Mouse (Mus musculus) v-Abl transformed pro-B cells (cell line): ENCODE measurements around the gene Rdh16f1.

Experiments
- in situ Hi-C, 2 experiments: fragments of 400-800 bp; cut with MboI; formaldehyde crosslinking; loops; one replicate each; pipeline ENCODE4 v1.15.1; 2025; ENCODE audit not compliant: unreplicated experiment in 2 of 2

Rdh16f1 gene

GRCm38 (mm10) chr10:127759181-127760110, at the start of gene Rdh16f1, which contains the start of gene Rdh1:
Rdh16f1 (plus strand) TSS chr10:127759787.
Rdh1 (plus strand) TSS chr10:127759721.
- in situ Hi-C loops = no loop called here

- in situ Hi-C loops = no loop called here
Observed at GRCm38 (mm10) chr10:127710331-127710730, 49.3 kb upstream of the Rdh16f1 start.

GRCm38 (mm10) chr10:127712736-127713135, 46.9 kb upstream of the Rdh16f1 start:
- in situ Hi-C loops = no loop called here

DNA sequence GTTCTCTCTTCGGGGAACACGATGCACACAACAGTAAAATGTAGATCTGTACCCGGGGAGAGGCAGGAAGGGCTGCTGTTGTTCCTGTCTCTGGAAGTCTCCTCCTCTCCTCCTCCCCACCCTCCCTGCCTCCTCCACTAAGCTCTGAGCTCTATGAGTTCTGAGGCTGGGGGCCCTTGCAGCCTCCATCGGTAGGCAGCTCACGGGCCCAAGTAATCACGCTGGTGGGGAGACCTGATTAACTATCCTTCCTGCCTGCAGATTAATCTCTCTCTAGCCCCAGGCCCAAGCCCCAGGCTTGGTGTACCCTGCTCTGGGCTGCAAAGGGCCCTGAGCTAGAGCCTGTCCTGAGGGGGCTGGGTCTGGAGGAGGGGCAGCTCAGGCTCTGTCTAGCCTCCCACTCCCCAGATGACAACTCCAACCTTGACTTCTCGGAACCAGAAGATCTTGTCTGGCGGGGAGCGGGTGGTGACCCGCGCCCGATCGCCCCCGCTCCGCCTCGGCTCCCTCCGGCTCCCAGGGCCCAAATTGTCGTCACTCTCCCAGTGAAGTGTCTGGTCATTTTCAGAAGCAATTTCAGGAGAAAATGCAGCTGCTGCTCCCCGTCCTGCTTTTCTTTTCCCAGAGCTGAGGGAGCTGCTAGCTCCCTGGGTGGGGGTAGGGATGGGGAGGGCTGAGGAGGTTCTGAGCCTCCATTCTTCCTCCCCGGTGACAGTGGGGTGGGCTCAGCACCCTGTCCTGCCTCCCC, 37.7 kb upstream of the Rdh16f1 start:
- in situ Hi-C loops = no loop called here

- in situ Hi-C loops = no loop called here
Observed at GRCm38 (mm10) chr10:127724178-127724577, 35.4 kb upstream of the Rdh16f1 start, which contains the start of gene Tac2. Tac2 (plus strand) TSS chr10:127724478.

DNA sequence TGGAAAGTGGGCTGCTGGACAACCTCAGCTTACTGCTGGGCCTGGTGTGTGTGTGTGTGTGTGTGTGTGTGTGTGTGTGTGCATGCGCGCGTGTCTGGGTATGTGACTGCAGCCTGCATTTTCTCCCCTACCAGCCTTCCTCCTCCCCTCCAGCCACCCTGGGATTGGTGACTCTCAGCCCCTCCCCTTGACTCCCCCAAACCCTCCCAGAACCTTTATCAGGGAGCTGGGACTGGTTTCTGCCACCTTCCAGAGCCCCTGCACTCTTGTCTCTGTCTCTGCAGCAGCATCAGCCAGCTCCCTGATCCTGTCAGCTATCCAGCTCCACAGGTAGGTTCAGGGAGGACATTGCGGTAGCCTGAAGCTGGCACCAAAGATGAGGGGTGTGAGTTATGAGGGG, 34.5 kb upstream of the Rdh16f1 start:
- in situ Hi-C loops = loop anchor here in 1 of 2 experiments (25.0 kb wide), 1 partner anchor 212 kb away; no protein-coding TSS in a partner anchor

- in situ Hi-C loops = loop anchor here in 1 of 2 experiments (25.0 kb wide), 1 partner anchor 209 kb away; no protein-coding TSS in a partner anchor
Observed at GRCm38 (mm10) chr10:127728437-127728836, 31.1 kb upstream of the Rdh16f1 start.

GRCm38 (mm10) chr10:127730285-127730932, 29.2 kb upstream of the Rdh16f1 start:
- in situ Hi-C loops = loop anchor here in 1 of 2 experiments (25.0 kb wide), 1 partner anchor 207 kb away; no protein-coding TSS in a partner anchor

- in situ Hi-C loops = loop anchor here in 1 of 2 experiments (25.0 kb wide), 1 partner anchor 206 kb away; no protein-coding TSS in a partner anchor
Observed at GRCm38 (mm10) chr10:127730933-127731310, 28.7 kb upstream of the Rdh16f1 start.

- in situ Hi-C loops = loop anchor here in 1 of 2 experiments (25.0 kb wide), 1 partner anchor 206 kb away; no protein-coding TSS in a partner anchor
Observed at GRCm38 (mm10) chr10:127731397-127731796, 28.2 kb upstream of the Rdh16f1 start.

DNA sequence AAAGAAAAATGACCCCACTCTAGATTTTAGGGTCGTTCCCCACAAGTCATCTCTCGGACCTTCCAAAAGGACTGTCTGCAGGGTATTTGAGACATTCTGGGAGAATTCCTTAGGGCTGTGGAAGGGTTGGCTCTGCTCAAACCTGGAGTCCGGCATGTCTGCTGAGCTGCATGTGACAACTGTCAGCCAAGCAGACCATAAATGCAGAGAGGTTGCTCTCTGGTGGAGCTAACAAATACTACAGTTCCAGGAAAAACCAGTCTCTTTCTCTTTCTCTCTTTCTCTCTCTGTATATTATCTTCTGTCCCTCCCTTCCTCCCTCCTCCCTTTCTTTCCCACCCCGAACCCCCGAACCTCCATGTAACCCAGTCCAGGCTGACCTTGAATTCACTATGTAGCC, 25.2 kb upstream of the Rdh16f1 start:
- in situ Hi-C loops = loop anchor here in 1 of 2 experiments (25.0 kb wide), 1 partner anchor 203 kb away; no protein-coding TSS in a partner anchor

GRCm38 (mm10) chr10:127736266-127736665, 23.3 kb upstream of the Rdh16f1 start:
- in situ Hi-C loops = loop anchor here (5.0 to 25.0 kb wide), 2 partner anchors 59 to 201 kb away; no protein-coding TSS in a partner anchor

GRCm38 (mm10) chr10:127736916-127737315, 22.7 kb upstream of the Rdh16f1 start:
- in situ Hi-C loops = loop anchor here (5.0 to 25.0 kb wide), 2 partner anchors 60 to 200 kb away; no protein-coding TSS in a partner anchor

DNA sequence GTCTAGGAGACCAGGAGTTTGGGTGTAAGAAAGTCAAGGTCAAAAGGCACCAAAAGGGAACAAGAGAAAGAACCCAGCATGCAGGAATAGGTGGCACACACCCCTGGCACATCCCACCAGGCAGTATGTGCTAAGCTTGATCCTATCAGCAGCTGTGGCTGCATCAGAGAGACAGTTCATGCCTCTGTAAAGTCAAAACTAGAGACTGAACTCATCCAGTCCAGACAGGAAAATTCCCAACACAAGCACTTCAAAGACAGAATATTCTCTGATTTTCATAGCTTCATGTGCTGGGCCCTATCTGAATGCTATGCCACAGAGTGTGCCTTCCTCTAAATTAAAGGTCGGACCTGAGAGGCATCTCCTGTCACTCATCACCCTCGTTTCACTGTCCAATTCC, 22.0 kb upstream of the Rdh16f1 start:
- in situ Hi-C loops = loop anchor here (5.0 to 25.0 kb wide), 2 partner anchors 60 to 200 kb away; no protein-coding TSS in a partner anchor

DNA sequence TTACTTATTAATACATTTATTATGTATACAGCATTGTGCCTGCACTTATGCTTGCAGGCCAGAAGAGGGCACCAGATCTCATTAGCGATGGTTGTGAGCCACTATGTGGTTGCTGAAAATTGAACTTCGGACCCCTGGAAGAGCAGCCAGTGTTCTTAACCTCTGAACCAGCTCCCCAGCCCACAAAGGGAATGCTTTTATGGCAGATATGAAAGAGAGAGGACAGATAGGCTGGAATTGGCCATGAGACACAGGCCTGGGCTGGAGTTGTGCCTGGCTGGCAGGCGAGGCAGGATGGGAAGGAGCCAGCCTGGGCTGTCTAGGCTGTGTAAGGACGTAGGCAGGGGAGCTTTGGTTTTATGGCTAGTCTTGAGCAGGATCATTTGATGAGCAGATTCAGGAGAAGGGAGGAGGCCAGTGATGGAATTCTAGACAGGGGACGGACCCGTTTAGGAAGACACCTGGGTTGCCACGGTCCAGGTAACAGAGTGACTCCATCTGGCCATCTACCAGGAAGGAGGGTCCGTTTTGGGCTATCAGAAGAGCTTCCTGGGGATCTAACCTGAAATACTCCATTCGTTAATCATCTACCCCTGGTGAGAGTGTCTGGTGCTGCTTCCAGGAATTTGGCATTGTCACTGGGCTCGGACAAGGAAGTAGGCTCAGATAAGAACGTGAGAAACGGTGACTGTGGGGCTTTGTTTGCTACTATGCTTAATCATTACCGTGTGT, 21.3 kb upstream of the Rdh16f1 start:
- in situ Hi-C loops = loop anchor here (5.0 to 25.0 kb wide), 2 partner anchors 61 to 199 kb away; no protein-coding TSS in a partner anchor

DNA sequence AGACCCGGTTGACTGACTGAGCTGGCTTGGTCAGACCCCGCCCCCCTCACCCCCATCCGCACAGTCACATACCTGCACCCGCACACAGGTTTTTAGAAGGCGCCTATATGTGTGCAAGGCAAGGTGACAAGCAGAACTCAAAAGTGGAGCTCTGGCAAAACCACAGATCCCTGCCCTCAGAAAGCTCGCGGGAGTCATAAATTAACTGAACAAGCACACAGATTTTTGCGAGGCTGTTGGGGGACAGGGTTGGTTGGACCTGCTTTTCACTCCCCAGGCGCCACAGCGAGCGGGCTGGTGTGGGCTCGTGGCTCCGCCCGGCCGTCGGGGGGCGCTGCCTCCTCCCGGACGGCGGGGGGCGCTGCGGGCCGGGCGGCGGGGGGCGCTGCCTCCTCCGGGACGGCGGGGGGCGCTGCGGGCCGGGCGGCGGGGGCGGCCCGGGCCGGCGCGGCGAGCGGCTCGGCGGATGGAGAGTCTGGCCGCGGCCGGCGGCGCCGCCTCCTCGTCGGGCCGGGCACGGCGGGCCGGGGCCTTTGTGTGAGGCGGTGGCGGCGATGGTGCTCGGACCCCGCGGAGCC, 20.4 kb upstream of the Rdh16f1 start, which contains the start of gene Zbtb39:
Zbtb39 (plus strand) TSS at position 456 of the 578 bp plus-strand sequence.
- in situ Hi-C loops = loop anchor here (5.0 to 25.0 kb wide), 2 partner anchors 62 to 198 kb away; no protein-coding TSS in a partner anchor

DNA sequence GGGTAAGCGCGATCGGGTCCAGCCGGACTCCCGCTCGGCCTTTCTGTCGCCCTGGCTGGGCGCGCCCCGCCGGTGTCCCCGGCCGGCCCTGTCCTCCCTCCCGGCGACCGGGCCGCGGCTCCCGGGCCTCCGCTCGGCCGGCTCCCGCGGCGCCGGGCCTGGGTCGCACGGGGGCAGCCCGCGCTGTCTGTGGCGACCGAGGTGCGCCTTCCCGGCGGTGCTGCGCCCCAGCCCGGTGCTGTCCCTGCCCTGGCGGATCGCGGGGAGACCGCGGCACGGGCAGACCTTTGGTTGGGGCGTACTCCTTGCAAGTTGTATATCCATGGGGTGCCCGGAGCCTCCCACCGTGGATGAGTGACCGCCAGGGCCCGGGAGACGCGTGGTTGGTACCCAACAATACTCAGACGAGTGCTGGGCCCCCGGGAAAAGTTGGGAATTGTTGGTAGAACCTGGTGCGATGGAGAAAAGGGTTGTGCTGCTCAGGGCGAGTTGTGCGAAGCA, 19.9 kb upstream of the Rdh16f1 start:
- in situ Hi-C loops = loop anchor here (5.0 to 25.0 kb wide), 3 partner anchors 62 to 198 kb away; partner anchors contain the start of gene Stat6 (in 2 of the 2)

GRCm38 (mm10) chr10:127744661-127745060, 14.9 kb upstream of the Rdh16f1 start:
- in situ Hi-C loops = loop anchor here (5.0 to 25.0 kb wide), 2 partner anchors 102 to 193 kb away; partner anchors contain the start of gene Stat6 (in 2 of the 2)
